Mouse (Mus musculus): Measurements from ENCODE around the gene Fibin. TPM values are rescaled to one million over a fixed set of nuclear protein-coding genes. Genes with fewer than 3 reads are reported as not detected.

Fibin gene
- 6.3 TPM for polyA plus RNA-seq (2014; fragmentation: Illumina TruSeq; extraction: RNeasy Lipid Tissue Mini Kit (QIAGEN cat#74804); ENCODE audit: low replicate concordance)

DNA sequence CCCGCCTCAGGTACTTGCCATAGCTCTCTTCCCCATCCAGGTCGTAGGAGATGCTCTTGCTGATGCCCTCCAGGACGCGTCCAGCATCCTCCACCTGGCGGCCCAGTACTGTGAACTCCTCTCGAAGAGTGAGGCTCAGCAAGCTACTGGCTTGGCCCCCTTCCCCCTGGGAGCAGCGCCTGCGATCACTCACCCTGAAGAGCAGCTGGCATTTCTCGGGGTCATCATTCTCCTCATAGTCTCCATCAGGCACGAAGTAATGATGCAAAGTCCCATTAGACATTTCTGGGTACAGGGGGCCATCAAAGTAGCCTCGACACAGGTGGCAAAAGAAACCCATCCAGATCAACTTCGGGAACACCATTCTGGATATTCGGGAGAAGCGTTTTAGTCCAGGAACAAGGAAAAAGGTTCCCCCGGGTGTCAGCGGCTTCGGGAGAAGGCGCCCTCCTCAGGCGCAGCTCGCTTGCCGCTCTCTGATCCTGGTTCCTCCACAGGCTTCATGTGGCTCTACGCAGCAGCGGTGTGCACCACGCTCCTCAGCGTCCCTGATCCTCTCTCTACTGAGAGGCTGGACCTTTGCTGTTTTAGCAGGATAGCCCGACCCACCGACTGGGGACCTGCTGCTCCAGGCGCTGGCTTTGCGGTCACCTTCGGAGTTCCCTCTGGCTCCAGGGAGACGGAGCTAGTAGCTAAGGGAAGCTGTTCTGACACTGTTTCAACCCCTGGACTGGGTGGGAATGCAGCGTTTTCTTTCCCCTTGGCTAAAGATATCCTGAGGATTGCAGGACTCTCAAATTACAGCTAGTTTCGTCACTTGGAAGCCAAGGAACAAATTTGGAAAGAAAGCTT, at the start of gene Fibin:
TSS of gene Fibin (minus strand) at position 752 of the 852 bp plus-strand sequence.

DNA sequence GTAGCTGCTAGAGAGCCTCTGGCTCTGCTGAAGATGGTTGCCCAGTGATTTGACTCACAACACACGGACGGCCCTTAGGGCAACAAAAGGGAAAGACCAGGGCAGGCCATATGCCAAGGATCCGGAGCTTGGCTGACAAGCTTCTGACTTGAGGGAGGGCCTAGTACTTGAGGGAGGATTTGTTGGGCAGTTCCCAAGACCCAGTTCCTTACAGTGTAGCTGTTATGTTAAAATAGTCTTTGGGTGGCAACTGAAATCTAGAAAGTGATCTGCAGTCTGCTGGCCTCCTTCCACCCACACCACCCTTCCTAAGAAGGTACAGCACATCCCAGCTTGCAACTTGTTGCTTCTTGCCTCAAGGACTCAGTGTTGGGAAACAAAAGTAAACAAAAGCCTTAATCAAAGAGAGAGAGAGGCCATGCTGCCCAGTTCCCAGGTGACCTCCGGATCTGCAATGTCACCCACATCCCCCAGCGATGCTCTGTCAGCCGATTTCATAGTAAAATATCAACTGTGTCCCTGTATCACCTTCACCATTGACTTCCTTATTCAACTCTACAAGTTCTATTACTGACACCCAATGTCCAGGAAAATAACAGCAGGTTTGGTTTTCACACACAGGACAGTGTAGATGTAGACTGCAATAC, 48.4 kb downstream of the Fibin start, which contains the start of gene Bbox1:
TSS of gene Bbox1 (minus strand) at position 52 of the 647 bp plus-strand sequence.

Other genes starting within 250 kb of the Fibin start
- 55.1 TPM for gene Bbox1, start 48.6 kb downstream of the Fibin start, polyA plus RNA-seq (2014; fragmentation: Illumina TruSeq; extraction: RNeasy Lipid Tissue Mini Kit (QIAGEN cat#74804); ENCODE audit: low replicate concordance)
- 153 TPM for gene Slc5a12, start 234.1 kb upstream of the Fibin start, polyA plus RNA-seq (2014; fragmentation: Illumina TruSeq; extraction: RNeasy Lipid Tissue Mini Kit (QIAGEN cat#74804); ENCODE audit: low replicate concordance)